Mouse (Mus musculus) thymus, adult 2 months (tissue): Measurements from ENCODE around the gene Mroh9. TPM values are rescaled to one million over a fixed set of nuclear protein-coding genes. Genes with fewer than 3 reads are reported as not detected.

Experiments used
- DNase-seq: peaks from one replicate; pipeline ENCODE4 v3.0.0; 2021
- H3K27ac ChIP-seq: fragments of 200-500 bp; 2 replicates; pipeline ENCODE4 v1.5.1; 2012; ENCODE audit warnings: low read length, control low read depth; ENCODE audit not compliant: control insufficient read depth, insufficient read depth
- H3K27me3 ChIP-seq: fragments of 200-500 bp; 2 replicates; pipeline ENCODE4 v1.6.1; 2012; ENCODE audit warnings: mild to moderate bottlenecking, low read length, moderate library complexity, mixed read lengths; ENCODE audit not compliant: control insufficient read depth, insufficient read depth
- H3K36me3 ChIP-seq: fragments of 200-500 bp; 2 replicates; pipeline ENCODE4 v1.6.1; 2012; ENCODE audit warnings: mild to moderate bottlenecking, low read length, moderate library complexity; ENCODE audit not compliant: control insufficient read depth, insufficient read depth
- H3K4me1 ChIP-seq: fragments of 200-500 bp; replicated peaks from 2 replicates; pipeline ENCODE4 v1.6.1; 2012; ENCODE audit warnings: low read length; ENCODE audit not compliant: control insufficient read depth, insufficient read depth
- H3K4me3 ChIP-seq: fragments of 200-500 bp; 2 replicates; pipeline ENCODE4 v1.5.1; 2012; ENCODE audit warnings: mild to moderate bottlenecking, low read length, control low read depth, moderate library complexity; ENCODE audit not compliant: control insufficient read depth, insufficient read depth
- CTCF ChIP-seq: fragments of 200-500 bp; IDR thresholded peaks from 2 replicates; pipeline ENCODE4 v1.5.1; 2012; ENCODE audit warnings: mild to moderate bottlenecking, control low read depth, low read length, moderate library complexity, borderline replicate concordance; ENCODE audit not compliant: control insufficient read depth, poor library complexity, insufficient read depth; ENCODE audit errors: extremely low read depth
- POLR2A ChIP-seq: fragments of 200-500 bp; IDR thresholded peaks from 2 replicates; pipeline ENCODE4 v1.6.1; 2012; ENCODE audit warnings: mild to moderate bottlenecking, low read length, control low read depth, moderate library complexity; ENCODE audit not compliant: control insufficient read depth, poor library complexity, insufficient read depth; ENCODE audit errors: extremely low read depth
- WGBS: fragments of 180-500 bp; shearing (Covaris S2); methylation state at CpG from one replicate; pipeline ENCODE4 v1.1.7; 2018; 5-methylcytosine and 5-hydroxymethylcytosine counted together
- polyA plus RNA-seq: library from polyadenylated mRNA; depleted of rRNA; stranded (reverse); fragments of >200 nt; gene quantifications from 2 replicates; pipeline ENCODE4 v1.2.3, GENCODE M21; 2012

Mroh9 gene
- polyA plus RNA-seq, 1 experiment = not detected

DNA sequence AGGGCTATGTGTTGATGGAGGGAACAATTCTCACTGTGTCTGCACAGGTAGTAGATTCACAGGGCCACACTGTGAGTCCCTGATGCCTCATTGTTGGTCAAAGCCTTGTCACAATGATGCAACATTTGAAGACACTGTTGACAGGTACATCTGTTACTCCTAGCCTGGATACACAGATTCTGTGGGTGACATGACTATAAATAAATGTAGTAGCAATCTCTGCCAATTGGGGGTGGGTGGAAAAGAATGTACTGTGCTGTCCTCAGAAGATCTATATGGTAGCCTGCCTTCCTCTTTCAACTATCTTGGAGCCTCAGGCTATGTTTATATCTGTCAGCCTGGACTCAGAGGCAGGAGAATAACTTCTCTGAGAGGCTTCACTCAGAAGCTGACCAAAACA is 62.4 kb downstream of the Mroh9 start:
- Histone ChIP-seq H3K4me1 (no peaks in the 10 kb centered on the region), H3K27me3 (no peaks in the 10 kb centered on the region), H3K4me3 (no peak overlapping the region), H3K27ac (no peak overlapping the region), H3K36me3 (no peaks in the 10 kb centered on the region)
- no peak for DNase-seq
- TF ChIP-seq CTCF = no peak
- TF ChIP-seq POLR2A = no peak

DNA sequence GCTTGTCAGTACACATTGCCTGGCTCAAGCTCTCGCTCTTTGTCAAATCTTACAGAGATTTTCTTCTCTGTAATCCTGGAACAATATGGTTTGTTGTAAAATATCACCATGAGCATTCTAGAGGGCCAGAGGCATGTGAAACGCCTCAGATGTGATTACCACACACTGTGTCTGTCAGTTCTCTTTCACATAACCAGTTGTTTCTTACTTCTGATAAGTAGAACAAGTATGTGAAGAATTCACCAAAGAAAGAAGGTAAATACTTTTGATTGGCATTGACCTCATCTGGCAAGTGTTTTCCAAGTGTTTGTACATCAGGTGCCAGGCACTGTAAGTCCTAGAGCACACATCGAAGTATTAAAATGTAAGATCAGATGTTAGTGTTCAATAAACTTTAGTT is 76.2 kb downstream of the Mroh9 start:
- no peak for TF ChIP-seq POLR2A
- TF ChIP-seq CTCF = no peak
- no peak for DNase-seq
- no peaks in the 10 kb centered on the region for H3K4me1 ChIP-seq
- H3K27ac ChIP-seq = no peak overlapping the region
- H3K4me3 ChIP-seq = no peak overlapping the region
- no peaks in the 10 kb centered on the region for H3K27me3 ChIP-seq
- WGBS = 72% methylated on average over 3 of the region's 3 CpGs
- H3K36me3 ChIP-seq = no peaks in the 10 kb centered on the region

DNA sequence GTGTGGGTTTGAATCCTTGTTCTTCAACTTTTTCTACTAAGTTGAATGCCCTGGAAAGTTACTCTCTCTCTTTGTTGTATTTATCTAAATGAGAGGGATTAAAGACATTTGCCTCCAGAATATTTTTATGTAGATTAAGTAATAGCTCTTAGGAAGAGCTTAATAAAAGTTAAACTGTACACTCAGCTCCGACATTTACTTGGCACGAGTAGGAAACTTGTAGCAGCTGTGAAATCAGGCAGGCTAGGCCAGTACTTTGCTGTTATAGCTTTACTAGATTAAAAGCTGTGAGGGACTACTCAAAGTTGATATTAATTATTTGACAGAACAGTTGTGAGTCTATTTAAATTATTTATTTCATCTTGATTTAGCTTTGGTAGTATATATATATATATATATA is 82.0 kb downstream of the Mroh9 start:
- TF ChIP-seq POLR2A (no peak), CTCF (no peak)
- Histone ChIP-seq H3K4me1 (no peaks in the 10 kb centered on the region), H3K27me3 (no peaks in the 10 kb centered on the region), H3K36me3 (no peaks in the 10 kb centered on the region), H3K27ac (no peak overlapping the region), H3K4me3 (no peak overlapping the region)
- 94% methylated on average over 2 of the region's 2 CpGs for WGBS
- no peak for DNase-seq

DNA sequence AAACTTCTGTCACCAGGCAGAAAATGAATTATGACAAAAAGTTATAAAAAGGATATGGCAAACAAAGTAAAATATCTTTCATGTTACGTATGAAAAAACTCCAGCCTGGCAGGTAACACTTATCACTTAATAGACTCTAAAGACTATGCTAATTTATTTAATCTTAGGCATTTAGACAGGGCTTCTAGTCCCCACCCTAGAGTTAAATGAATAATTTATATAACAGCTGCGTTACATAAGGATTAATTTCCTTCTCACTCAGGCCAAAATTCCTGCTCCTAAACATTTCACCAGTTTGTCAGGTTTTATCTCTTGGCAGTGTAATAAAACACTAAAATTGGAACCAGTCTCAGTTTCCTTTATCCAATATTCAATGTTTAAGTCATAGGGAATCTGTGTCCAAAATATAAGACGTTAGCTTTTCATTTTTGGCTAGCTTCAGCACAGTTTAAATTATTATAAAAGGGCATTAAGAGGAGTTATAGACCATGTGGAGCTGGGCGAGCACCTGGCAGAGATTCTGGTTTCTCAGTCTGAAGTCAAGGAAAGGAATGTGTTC is 84.1 kb downstream of the Mroh9 start:
- DNase-seq = no peak
- TF ChIP-seq CTCF (no peak), POLR2A (no peak)
- Histone ChIP-seq H3K36me3 (no peaks in the 10 kb centered on the region), H3K27ac (no peak overlapping the region), H3K4me1 (no peaks in the 10 kb centered on the region), H3K4me3 (no peak overlapping the region), H3K27me3 (no peaks in the 10 kb centered on the region)
- 84% methylated on average over 4 of the region's 4 CpGs for WGBS

DNA sequence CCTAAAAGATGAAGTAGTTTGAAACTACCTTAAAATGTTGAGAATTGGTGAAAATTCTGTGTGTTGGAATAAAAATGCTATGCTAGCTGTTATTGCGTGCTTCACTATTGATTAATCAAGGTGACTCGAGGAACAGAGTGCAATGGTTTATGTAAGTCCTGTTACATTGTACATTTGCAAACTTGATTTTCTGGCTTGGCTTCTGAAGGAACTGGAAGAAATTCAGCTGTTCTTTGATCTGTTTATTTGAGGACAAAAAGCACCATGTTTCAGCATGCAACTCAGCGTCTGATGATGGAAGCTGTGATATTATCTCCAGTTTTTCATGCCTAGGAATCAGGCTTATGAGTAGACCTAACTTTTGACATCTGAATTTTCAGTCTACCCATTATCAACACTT is 97.9 kb downstream of the Mroh9 start:
- TF ChIP-seq POLR2A (no peak), CTCF (no peak)
- Histone ChIP-seq H3K4me1 (no peaks in the 10 kb centered on the region), H3K36me3 (no peaks in the 10 kb centered on the region), H3K27ac (no peak overlapping the region), H3K27me3 (no peaks in the 10 kb centered on the region), H3K4me3 (no peak overlapping the region)
- 94% methylated on average over 3 of the region's 3 CpGs for WGBS
- DNase-seq = no peak

DNA sequence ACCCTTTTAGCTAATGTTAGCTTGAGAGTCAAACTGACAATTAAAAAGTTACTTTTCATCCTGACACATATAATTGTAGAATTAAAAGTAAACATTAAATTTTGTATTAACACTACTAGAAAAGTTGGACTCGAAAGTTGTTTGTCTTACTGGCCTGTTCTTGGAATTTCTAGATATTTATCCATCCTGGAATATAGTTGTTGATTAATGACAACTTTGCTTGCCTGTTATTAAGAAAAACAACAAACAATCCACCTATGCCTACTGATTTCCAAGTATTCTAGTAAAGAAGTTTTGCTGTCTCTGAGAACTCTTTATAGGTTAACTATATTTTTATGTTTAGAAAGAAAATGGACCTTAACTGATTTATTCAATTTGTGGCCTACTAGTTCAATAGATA is 98.7 kb downstream of the Mroh9 start:
- no peak for TF ChIP-seq CTCF
- no peak for TF ChIP-seq POLR2A
- Histone ChIP-seq H3K27me3 (no peaks in the 10 kb centered on the region), H3K4me3 (no peak overlapping the region), H3K4me1 (no peaks in the 10 kb centered on the region), H3K27ac (no peak overlapping the region), H3K36me3 (no peaks in the 10 kb centered on the region)
- DNase-seq = no peak
- 88% methylated on average over 1 of the region's 1 CpGs for WGBS

DNA sequence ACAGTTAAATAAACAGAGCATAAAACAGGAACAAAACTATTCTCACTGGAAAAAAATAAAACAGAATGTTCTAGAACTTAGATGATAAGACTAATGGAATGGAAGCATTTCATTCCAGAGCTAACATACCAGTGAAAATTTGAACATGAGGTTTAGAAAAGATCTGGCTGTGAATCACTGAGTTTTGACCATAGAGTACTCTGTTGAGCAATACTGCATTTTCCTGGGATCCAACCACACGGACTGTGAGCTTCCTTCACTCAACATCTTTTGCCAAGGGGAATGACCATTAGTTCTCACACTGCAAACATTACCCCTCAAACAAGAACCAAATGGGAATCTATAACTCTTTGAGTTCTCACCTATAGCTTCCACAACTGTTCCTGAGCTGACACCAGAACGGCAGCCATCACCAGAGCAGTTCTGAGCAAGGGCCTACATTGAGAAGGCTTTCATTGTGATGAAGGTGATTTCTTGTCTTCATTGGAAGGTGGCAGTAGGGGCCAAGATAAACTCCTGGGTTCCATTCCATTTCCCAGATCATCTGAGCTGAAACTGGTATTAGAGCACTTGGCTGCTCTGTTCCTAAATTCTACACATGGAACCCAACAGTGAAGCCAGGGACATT is 99.2 kb downstream of the Mroh9 start:
- TF ChIP-seq CTCF (no peak), POLR2A (no peak)
- H3K4me3 ChIP-seq = no peak overlapping the region
- H3K27ac ChIP-seq = no peak overlapping the region
- WGBS = 91% methylated on average over 2 of the region's 2 CpGs
- H3K27me3 ChIP-seq = no peaks in the 10 kb centered on the region
- no peaks in the 10 kb centered on the region for H3K4me1 ChIP-seq
- no peaks in the 10 kb centered on the region for H3K36me3 ChIP-seq
- DNase-seq = no peak
